Mouse (Mus musculus) heart, adult 2 months (tissue): ENCODE results near the gene 2810021J22Rik.

ENCODE experiments used
- CTCF ChIP-seq: fragments of 200-600 bp; IDR thresholded peaks from 2 replicates; pipeline ENCODE4 v1.8.1; 2022; ENCODE audit warnings: antibody characterized with exemption, mild to moderate bottlenecking, moderate library complexity
- EP300 ChIP-seq: fragments of 200-500 bp; IDR thresholded peaks from 2 replicates; pipeline ENCODE4 v1.6.1; 2011; ENCODE audit warnings: low read depth, low read length, control low read depth; ENCODE audit not compliant: insufficient read depth
- POLR2A ChIP-seq: fragments of 200-500 bp; IDR thresholded peaks from 2 replicates; pipeline ENCODE4 v1.6.1; 2011; ENCODE audit warnings: mild to moderate bottlenecking, low read depth, low read length, control low read depth; ENCODE audit not compliant: insufficient read depth

DNA sequence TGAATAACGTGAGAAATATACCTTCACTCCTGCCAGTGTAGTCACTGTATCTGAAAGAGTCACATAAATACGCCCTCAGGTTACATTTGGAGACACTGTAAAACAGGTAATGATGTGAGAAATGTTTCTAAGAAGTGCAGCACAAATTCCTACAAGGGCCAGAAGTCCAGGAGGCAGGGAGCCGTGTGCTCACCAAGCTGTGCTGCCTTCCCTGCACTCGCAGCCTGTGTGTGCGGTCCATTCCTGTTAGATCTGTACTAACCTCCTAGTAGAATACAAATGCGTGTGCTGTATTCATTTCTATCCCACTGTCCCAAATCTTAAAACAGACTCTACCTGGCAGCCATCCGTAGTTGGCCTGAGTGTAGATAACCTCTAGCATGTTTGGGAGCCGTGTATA lies 6.3 kb upstream of the 2810021J22Rik start:
- TF ChIP-seq CTCF, result no peak
- TF ChIP-seq POLR2A, result no peak
- TF ChIP-seq EP300, result no peak
